Mouse (Mus musculus): ENCODE data around the gene Tmed6. TPM values are rescaled to one million over a fixed set of nuclear protein-coding genes. Genes with fewer than 3 reads are reported as not detected.
"Not testable (repeated sequence)": the region's sequence is repeated elsewhere in the genome, so short reads cannot be mapped to it uniquely, and the experiment has no call there.

The Tmed6 gene
- polyA plus RNA-seq, 1 experiment from 2014 or later: not detected

DNA sequence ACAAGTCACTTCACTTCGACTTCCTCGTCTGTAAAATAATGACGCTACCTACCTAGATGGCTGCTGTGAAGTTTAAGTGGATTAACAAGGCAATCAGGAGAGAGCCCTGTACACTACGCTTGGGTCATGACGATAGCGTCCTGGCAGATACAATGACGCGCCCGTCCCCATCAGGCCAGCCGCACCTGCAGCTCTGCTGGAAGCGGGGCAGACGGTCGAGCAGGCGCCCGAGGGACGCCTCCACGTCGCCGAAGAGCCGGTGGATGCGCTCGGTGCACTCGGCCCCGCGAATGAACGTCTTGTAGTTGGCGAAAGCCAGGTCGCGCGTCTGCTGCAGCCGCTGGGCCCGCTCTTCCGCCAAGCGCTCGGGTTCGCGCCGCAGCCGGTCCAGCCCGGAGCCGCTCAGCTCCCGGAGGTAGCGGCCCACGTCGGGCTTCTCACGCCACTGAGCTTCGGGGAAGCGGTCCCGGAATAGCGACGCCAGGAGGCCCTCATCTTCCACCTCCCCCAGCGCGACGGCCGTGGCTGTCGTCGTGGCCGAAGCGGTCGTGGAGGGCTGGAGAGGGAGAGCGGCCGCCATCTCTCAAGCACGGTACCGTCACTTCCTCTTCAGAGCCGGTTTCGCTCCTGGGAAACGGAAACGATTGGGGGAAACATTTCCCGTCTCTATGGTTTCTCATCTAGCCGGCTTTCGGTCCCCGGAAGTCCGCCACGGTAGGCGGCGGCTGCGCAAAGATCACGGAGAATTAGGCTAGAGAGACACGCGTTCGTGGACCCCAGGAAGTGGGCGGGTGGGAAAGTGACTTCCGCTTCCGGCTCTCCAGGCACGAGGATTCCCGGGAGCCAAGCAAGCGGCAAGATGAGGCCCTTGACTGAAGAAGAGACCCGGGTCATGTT lies 9.1 kb downstream of the Tmed6 start, which contains the start of the genes Cog8 and Nip7:
Gene Cog8, minus strand, starts transcription at position 614 of the 897 bp plus-strand sequence.
Gene Nip7, plus strand, starts transcription at position 802 of the 897 bp plus-strand sequence.
- peak within 1 kb of the TSS; percentile 96 for H3K4me3 ChIP-seq
- peak within 1 kb of the TSS; percentile 85 for H3K9ac ChIP-seq
- ATAC-seq (ENCODE audit: low read depth): peak; percentile 97
- peaks cover 51% of the 10 kb centered on the region for H3K36me3 ChIP-seq
- H3K27me3 ChIP-seq: no peaks in the 10 kb centered on the region
- WGBS: under 1% methylated on average over 88 of the region's 88 CpGs
- H3K9me3 ChIP-seq: no peaks in the 10 kb centered on the region
- peak within 1 kb of the TSS; percentile 85 for H3K4me2 ChIP-seq
- peaks cover 30% of the 10 kb centered on the region for H3K4me1 ChIP-seq (replicated peaks)
- peak within 1 kb of the TSS; percentile 84 for H3K27ac ChIP-seq (replicated peaks)

DNA sequence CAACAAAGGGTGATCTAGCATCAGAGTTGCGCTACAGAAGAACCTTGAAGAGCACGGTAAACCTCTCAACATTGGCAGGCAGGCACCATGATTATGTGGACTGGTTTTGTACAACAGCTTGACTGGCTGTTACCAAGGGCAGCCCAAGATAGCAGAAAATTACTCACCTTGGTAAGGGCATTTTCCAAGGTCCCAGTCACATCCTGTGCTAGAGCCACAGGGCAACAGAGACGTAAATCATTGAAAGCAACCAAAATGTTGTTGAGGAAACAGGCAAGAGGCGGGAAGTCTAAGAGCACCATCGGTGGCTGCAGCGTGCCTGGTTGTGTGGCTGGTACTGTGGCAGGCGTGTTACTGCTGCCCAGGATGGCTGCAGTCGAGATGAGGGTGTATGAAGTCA lies 13.4 kb downstream of the Tmed6 start:
- WGBS: 97% methylated on average over 8 of the region's 8 CpGs
- Histone ChIP-seq H3K4me3 (no peak overlapping the region), H3K9me3 (no peaks in the 10 kb centered on the region), H3K9ac (no peak overlapping the region), H3K27ac (replicated peaks) (no peak overlapping the region), H3K36me3 (peaks cover 61% of the 10 kb centered on the region), H3K4me1 (replicated peaks) (peaks cover 39% of the 10 kb centered on the region), H3K27me3 (no peaks in the 10 kb centered on the region), H3K4me2 (no peak overlapping the region)
- ATAC-seq (ENCODE audit: low read depth): no peak

DNA sequence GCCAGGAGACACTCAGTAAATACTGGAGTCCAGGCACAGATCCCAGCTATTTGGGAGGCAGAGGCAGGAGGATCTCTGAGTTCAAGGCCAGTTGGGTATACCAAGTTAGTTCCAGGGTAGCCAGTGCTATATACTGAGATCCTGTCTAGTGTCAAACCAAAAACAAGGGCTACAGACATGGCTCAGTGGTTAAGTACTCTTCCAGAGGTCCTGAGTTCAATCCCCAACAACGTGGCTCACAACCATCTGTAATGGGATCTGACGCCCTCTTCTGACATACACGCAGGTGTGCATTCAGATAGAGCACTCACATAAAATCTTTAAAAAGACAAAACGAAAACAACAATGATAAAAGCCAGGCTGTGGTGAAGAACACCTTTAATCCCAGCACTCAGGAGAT lies 16.0 kb downstream of the Tmed6 start:
- no peak for ATAC-seq (ENCODE audit: low read depth)
- H3K9ac ChIP-seq: 0 out of 2 replicates have a peak overlapping the region, but pooled peaks have one; percentile 85
- 0 out of 2 replicates have a peak overlapping the region, but pooled peaks have one; percentile 85 for H3K4me3 ChIP-seq
- H3K4me2 ChIP-seq: peak overlapping the region; percentile 94
- H3K27me3 ChIP-seq: no peaks in the 10 kb centered on the region
- H3K4me1 ChIP-seq (replicated peaks): peaks cover 27% of the 10 kb centered on the region
- H3K36me3 ChIP-seq: peaks cover 82% of the 10 kb centered on the region
- 95% methylated on average over 4 of the region's 4 CpGs for WGBS
- peak overlapping the region; percentile 89; the same call in 1 of the 2 replicates for H3K27ac ChIP-seq (replicated peaks)
- H3K9me3 ChIP-seq: no peaks in the 10 kb centered on the region

DNA sequence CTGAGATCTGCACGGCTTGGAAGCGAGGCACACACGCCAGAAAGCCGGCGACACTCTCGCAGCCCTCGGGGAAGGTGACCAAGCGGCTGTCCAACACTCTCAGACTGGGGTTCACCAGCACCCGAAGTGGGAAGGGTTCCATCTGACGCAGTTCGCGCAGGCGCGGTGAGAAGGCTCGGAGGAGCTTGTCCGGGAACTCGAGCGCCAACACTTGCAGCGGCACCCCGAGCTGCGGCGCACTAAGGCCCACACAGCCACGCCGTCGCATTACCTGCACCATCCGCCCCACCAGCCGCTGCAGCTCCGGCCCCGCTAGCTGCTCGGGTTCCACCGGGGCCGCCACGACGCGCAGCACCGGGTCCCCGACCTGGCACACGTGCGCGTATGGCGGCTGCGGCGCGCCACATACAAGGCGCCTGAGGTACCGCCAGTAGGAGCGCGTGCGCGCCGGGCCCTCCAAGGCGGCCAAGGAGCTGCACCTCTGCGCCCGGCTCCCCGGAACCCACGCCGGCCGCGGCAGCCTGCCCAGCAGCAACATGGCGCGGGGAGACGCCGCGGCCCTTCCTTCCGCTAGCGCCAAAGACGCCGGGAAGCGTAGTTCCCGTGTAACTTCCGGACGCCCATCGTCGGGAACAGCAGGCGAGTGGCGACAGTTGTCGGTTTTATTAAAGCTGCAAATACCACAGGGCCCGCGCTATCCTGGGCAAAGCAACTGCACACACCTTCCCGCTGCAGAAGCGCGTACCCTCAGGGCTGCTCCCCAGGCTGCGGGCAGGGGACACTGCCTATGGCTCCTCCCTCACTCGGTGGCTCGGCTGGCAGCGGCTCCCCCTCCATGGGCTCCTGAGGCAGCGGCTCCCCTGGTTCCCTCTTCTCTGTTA lies 17.1 kb downstream of the Tmed6 start, which contains the start of gene Pdf:
Gene Pdf, minus strand, starts transcription at position 554 of the 881 bp plus-strand sequence.
- peaks cover 27% of the 10 kb centered on the region for H3K4me1 ChIP-seq (replicated peaks)
- H3K9ac ChIP-seq: peak within 1 kb of the TSS; percentile 85
- peak; percentile 90 for ATAC-seq (ENCODE audit: low read depth)
- peaks cover 83% of the 10 kb centered on the region for H3K36me3 ChIP-seq
- peak within 1 kb of the TSS; percentile 94 for H3K4me2 ChIP-seq
- peak within 1 kb of the TSS; percentile 85 for H3K4me3 ChIP-seq
- H3K9me3 ChIP-seq: no peaks in the 10 kb centered on the region
- H3K27ac ChIP-seq (replicated peaks): peak within 1 kb of the TSS; percentile 89
- H3K27me3 ChIP-seq: no peaks in the 10 kb centered on the region
- WGBS: under 1% methylated on average over 86 of the region's 87 CpGs

DNA sequence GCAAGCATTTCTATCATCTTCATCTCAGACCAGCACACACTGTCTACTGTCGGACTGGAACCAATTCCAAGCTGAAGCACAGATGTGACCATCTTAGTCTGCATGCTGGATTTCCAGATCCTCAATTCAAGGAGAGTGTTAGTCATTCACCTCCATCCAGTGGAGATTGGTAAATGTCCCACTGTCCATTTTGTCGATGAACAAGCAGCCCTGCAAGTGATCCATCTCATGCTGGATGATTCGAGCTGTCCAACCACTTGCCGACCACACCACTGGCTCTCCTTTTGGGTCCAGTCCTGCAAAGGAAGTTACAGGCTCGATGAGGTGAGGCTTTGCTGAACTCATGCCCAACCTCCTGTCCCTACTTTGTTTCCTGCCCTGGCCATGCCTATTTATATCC lies 18.5 kb downstream of the Tmed6 start:
- Histone ChIP-seq H3K4me2 (peak overlapping the region; percentile 94), H3K9ac (peak overlapping the region; percentile 18; the same call in 1 of the 2 replicates)
- 90% methylated on average over 5 of the region's 5 CpGs for WGBS

DNA sequence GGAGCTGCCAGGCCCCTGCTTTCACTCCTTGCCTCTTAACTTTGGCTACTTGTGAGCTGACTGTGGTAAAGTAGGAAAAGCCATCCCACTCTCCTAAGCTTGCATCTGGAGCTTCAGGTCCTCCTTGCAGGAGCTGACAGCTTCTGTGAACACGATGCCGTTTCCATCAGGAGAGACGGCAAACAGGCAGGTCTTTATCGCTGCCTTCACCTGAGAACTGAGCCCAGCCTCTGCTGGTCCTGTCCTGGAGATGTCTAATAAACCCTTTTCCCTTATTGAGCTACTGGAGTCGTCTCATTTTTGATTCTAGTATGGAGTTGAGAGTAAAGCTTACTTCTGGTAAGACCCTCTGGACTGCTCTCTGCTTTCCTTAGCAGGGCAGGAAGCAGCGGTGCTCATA lies 20.0 kb downstream of the Tmed6 start:
- Histone ChIP-seq H3K27me3 (no peaks in the 10 kb centered on the region), H3K36me3 (peaks cover 83% of the 10 kb centered on the region), H3K27ac (replicated peaks) (no peak overlapping the region), H3K9ac (no peak overlapping the region), H3K4me3 (no peak overlapping the region), H3K4me1 (replicated peaks) (peaks cover 27% of the 10 kb centered on the region), H3K9me3 (no peaks in the 10 kb centered on the region), H3K4me2 (no peak overlapping the region)
- ATAC-seq (ENCODE audit: low read depth): no peak
- WGBS: 95% methylated on average over 6 of the region's 6 CpGs

More for the DNA sequence above, 18.5 kb downstream of the Tmed6 start:
- peak overlapping the region; percentile 85; the same call in 1 of the 2 replicates for H3K4me3 ChIP-seq
- no peak overlapping the region for H3K27ac ChIP-seq (replicated peaks)
- no peaks in the 10 kb centered on the region for H3K9me3 ChIP-seq
- H3K4me1 ChIP-seq (replicated peaks): peaks cover 27% of the 10 kb centered on the region
- ATAC-seq (ENCODE audit: low read depth): no peak
- no peaks in the 10 kb centered on the region for H3K27me3 ChIP-seq
- H3K36me3 ChIP-seq: peaks cover 83% of the 10 kb centered on the region

DNA sequence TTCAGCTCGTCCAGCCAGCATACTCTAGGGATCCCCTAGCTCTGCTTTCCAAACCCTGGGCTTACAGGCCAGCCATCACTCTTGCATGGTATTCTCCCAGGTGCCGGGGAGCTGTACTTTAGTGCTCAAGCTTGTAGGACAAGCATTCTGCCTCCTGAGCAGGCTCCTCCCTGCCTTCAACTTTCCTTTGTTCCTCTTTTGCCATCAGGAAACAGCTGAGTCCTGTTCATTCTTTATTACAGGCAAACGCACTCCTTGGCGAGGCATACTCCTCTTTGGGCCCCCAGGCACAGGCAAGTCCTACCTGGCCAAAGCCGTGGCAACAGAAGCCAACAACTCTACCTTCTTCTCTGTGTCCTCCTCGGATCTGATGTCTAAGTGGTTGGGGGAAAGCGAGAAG lies 24.8 kb downstream of the Tmed6 start:
- no peak overlapping the region for H3K27ac ChIP-seq (replicated peaks)
- H3K4me3 ChIP-seq: no peak overlapping the region
- no peaks in the 10 kb centered on the region for H3K9me3 ChIP-seq
- no peak overlapping the region for H3K4me2 ChIP-seq
- 85% methylated on average over 7 of the region's 7 CpGs for WGBS
- no peaks in the 10 kb centered on the region for H3K27me3 ChIP-seq
- H3K4me1 ChIP-seq (replicated peaks): no peaks in the 10 kb centered on the region
- H3K36me3 ChIP-seq: peaks cover 91% of the 10 kb centered on the region
- H3K9ac ChIP-seq: no peak overlapping the region
- no peak for ATAC-seq (ENCODE audit: low read depth)

DNA sequence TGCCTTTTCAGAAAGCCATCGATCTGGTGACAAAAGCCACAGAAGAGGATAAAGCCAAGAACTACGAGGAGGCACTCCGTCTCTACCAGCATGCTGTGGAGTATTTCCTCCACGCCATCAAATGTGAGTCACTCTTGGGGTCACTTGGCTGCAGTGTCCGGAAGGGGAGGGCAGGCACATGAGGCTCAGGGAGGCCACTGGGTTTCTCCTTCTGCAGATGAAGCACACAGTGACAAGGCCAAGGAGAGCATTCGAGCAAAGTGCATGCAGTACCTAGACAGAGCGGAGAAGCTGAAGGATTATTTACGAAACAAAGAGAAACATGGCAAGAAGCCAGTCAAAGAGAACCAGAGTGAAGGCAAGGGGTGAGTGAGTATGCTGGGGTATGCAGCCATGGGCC lies 28.8 kb downstream of the Tmed6 start:
- no peak for ATAC-seq (ENCODE audit: low read depth)
- no peaks in the 10 kb centered on the region for H3K27me3 ChIP-seq

DNA sequence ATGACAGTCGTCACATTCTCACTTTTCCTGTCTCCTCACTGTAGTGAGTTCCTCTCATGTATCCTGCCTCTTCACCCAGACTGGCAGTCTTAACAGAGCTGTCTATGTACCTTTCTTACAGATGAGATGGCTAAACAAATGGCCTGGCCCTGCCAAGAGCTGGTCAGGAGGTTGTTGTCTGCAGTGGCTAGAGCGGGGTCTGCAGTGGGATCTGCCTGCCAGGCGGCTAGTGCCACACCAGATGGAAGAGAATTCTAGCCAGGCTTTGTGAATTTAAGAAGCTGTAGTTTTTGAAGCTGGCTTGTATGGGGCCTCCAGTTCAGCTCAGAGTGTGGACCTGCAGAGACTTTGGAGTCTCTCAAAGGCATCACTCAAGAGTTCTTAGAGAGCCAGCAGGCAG lies 29.8 kb downstream of the Tmed6 start:
- Histone ChIP-seq H3K4me3 (no peak overlapping the region), H3K4me2 (no peak overlapping the region), H3K9ac (no peak overlapping the region), H3K27ac (replicated peaks) (no peak overlapping the region), H3K27me3 (no peaks in the 10 kb centered on the region), H3K9me3 (no peaks in the 10 kb centered on the region), H3K4me1 (replicated peaks) (peaks cover 18% of the 10 kb centered on the region), H3K36me3 (peaks cover 46% of the 10 kb centered on the region)
- 87% methylated on average over 3 of the region's 3 CpGs for WGBS
- ATAC-seq (ENCODE audit: low read depth): no peak

More for the DNA sequence above, 28.8 kb downstream of the Tmed6 start:
- Histone ChIP-seq H3K36me3 (peaks cover 55% of the 10 kb centered on the region), H3K27ac (replicated peaks) (no peak overlapping the region), H3K4me1 (replicated peaks) (peaks cover 18% of the 10 kb centered on the region), H3K4me3 (no peak overlapping the region), H3K4me2 (no peak overlapping the region), H3K9me3 (no peaks in the 10 kb centered on the region), H3K9ac (no peak overlapping the region)
- WGBS: 90% methylated on average over 8 of the region's 8 CpGs

DNA sequence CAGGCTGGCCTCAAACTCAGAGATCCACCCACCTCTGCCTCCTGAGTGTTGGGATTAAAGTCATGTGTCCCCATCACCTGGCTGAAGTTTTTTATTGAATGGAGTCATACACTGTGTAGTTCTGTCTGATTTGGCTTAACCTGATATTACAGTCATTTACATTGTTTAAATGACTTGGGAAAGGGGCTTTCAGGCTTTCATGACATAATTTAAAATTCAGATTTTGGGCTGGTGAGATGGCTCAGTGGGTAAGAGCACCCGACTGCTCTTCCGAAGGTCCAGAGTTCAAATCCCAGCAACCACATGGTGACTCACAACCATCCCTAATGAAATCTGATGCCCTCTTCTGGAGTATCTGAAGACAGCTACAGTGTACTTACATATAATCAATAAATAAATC lies 31.8 kb downstream of the Tmed6 start:
- H3K9me3 ChIP-seq: not testable (repeated sequence)

DNA sequence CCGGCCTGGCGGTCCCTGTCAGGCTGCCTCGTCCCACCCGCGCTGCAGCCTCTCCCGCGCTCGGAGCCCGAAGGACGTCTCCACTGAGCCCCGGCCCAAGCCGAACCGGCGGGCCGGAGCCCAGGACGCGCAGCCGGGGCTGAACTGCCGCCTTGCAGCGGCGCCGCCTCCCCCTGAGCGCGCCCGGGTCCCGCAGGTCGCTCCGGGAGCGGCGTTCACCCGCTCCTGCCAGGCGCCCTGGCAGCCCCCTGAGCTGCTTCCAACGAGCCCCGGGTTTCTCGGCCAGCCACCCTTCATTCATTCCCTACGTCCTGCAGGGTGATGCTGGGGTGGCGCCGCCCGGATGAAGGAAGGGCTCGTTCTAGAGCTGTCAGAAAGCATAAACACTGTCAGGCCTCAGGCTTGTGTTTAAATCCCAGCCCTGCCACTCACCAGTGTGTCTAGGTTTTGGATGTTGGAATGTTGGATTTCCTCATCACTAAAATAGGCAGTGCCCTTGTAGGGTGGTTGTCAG lies 33.8 kb downstream of the Tmed6 start:
- no peaks in the 10 kb centered on the region for H3K9me3 ChIP-seq
- H3K27ac ChIP-seq (replicated peaks): peak overlapping the region; percentile 89
- under 1% methylated on average over 28 of the region's 40 CpGs for WGBS
- H3K4me1 ChIP-seq (replicated peaks): peaks cover 18% of the 10 kb centered on the region
- H3K4me3 ChIP-seq: peak overlapping the region; percentile 69
- ATAC-seq (ENCODE audit: low read depth): no peak
- H3K36me3 ChIP-seq: peaks cover 13% of the 10 kb centered on the region
- peak overlapping the region; percentile 76 for H3K4me2 ChIP-seq
- peak overlapping the region; percentile 95 for H3K9ac ChIP-seq
- no peaks in the 10 kb centered on the region for H3K27me3 ChIP-seq

More for the DNA sequence above, 31.8 kb downstream of the Tmed6 start:
- H3K27ac ChIP-seq (replicated peaks); H3K9ac ChIP-seq; ATAC-seq (ENCODE audit: low read depth); H3K27me3 ChIP-seq; H3K4me2 ChIP-seq; H3K4me3 ChIP-seq: not testable (repeated sequence)
- peaks cover 25% of the 10 kb centered on the region for H3K36me3 ChIP-seq
- 95% methylated on average over 2 of the region's 2 CpGs for WGBS
- H3K4me1 ChIP-seq (replicated peaks): peaks cover 18% of the 10 kb centered on the region

Data from neural tube, embryonic 13.5 days (tissue).